Mouse (Mus musculus): ENCODE data around the gene Olfr1297.

Gene Olfr1297

DNA sequence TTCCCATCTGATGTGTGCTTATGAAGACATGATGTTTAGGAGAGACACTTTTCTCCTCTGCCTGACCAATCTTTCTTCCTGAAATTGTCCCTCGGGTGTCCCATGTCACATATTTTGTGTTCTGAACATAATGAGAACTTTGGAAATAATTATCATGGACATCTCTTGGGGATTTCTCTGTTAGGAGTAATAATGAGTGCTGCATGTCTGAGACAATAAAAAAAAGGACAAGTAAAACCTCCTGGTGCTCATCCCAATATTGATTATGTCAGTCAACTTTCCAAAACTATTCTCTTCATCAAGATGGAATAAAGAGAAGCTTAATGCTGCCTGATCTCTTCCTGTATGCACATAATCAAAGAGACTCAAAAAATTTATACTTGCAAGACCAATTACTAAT is at the start of gene Olfr1297:
Olfr1297 (minus strand) TSS at position 101 of the 400 bp plus-strand sequence.
- in situ Hi-C loops (cut with MboI; ENCODE audit: unreplicated experiment in 2 of 2), result no loop called here

DNA sequence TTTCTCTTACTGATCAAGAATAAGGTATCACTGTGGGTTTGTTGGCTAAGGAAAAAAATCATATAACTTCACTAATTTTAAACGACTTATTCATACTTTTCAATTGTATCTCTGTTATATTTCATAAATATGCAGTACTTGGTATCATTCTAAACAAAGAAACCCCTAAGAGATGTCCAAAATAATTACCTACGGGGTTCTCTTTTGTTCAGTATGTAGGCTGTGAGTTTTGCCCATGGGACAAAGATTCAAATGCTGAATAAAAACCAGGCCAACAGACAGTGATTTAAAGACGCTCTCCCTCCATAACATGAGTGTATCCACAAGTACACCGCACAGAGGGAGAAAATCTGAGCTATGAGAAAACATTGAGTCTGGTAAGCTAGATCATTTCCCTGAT is 34.8 kb upstream of the Olfr1297 start, which contains the start of gene Olfr1299:
Olfr1299 (plus strand) TSS at position 301 of the 400 bp plus-strand sequence.
- in situ Hi-C loops (cut with MboI; ENCODE audit: unreplicated experiment in 2 of 2), result no loop called here

DNA sequence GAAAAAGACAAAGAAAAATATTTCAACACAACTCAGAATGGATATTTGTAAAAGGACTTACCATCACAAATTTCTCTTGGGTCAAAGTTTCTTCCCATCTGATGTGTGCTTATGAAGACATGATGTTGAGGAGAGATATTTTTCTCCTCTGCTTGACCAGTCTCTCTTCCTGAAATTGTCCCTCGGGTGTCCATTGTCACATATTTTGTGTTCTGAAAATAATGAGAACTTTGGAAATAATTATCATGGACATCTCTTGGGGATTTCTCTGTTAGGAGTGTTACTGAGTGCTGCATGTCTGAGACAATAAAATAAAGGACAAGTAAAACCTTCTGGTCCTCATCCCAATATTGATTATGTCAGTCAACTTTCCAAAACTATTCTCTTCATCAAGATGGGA is 22.8 kb upstream of the Olfr1297 start, which contains the start of gene Olfr1298:
Olfr1298 (minus strand) TSS at position 101 of the 400 bp plus-strand sequence.
- in situ Hi-C loops (cut with MboI; ENCODE audit: unreplicated experiment in 2 of 2), result no loop called here

DNA sequence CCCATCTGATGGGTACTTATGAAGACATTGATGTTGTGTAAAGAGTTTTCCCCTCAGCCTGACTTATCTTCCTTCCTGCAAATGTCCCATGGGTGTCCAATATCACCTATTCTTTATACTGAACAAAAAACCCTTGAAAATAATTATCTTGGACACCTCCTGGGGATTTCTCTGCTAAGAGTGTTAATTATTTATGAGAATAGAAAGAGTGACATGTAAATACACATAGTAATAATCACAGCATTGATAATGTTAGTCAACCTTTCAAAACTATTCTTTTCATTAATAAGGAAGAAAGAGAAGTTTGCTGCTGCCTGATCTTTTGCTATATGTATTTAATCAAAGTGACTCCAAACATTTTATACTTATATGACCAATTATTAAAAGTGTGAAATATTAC is 56.7 kb downstream of the Olfr1297 start, which contains the start of gene Olfr1295:
Olfr1295 (minus strand) TSS at position 101 of the 400 bp plus-strand sequence.
- in situ Hi-C loops (cut with MboI; ENCODE audit: unreplicated experiment in 2 of 2), result no loop called here
